Mouse (Mus musculus): ENCODE measurements around the gene Igf1r. TPM values are rescaled to one million over a fixed set of nuclear protein-coding genes. Genes with fewer than 3 reads are reported as not detected.

Gene Igf1r
- polyA plus RNA-seq, 1 experiment, result 2.6 TPM

DNA sequence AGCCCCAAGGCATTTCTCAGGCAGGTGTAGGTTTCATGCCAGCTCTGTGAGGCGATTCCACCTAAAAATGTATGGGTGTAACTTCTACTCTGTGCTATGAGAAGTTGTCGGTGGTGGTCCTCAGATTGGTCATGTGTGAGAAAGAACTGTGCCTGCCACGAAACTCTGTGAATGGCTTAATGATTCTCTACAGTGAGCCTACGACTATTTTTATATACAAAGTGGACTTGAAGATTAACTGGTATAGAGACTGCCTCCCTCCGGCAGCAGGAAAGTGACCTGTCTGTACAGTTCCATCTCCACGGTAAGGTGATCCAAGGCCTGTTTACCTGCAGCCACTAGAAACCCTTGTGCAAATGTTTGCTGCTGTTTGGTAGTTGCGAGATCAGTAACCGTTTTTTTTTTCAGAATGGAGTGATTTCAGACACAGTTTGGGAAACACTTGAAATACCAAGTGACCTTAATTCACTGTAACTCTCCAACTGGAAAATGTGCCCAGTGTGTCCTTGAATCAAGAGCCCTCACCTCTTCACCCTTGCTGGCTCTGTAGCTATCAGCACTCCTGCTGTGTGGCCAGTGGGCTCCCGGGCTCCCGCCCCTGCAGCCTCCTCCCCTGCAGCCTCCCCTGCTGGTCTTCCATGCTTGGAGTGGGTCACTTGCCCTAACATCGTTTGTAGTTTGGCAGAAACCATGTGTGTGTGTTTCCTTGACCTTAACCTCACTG is 127.7 kb downstream of the Igf1r start:
- 74% methylated on average over 11 of the region's 11 CpGs for WGBS

DNA sequence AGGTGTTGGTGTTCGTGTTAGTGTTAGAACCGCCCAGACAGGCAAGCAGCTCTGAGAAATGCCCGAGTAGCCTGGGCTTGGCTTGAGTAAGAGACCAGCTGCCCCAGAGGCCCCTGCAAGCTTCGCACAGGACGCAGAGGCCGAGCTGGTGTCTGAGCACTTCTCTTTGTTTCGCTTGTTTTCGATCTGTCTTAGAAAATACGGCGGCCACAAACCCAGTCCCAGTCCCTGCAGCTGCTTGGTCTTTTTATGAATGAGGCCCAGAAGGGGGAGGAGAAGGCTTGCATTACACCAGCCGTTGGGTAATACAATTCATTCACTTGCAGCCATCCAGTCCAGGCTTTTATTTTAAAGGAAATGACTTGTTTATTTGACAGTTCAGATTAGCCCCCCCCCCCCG is 132.7 kb downstream of the Igf1r start:
- no peaks in the 10 kb centered on the region for H3K27me3 ChIP-seq (ENCODE audit: control insufficient read depth, insufficient read depth, low read length)
- H3K36me3 ChIP-seq (ENCODE audit: control insufficient read depth, insufficient read depth, low read length), result no peaks in the 10 kb centered on the region
- H3K4me1 ChIP-seq (ENCODE audit: control insufficient read depth, insufficient read depth, insufficient read length, low read length), result peaks cover 5% of the 10 kb centered on the region
- H3K27ac ChIP-seq (ENCODE audit: insufficient read depth, low read depth, low read length), result no peak overlapping the region
- WGBS, result 16% methylated on average over 12 of the region's 12 CpGs
- H3K4me3 ChIP-seq (ENCODE audit: low read depth, low read length), result no peak overlapping the region
- TF ChIP-seq POLR2A (IDR thresholded peaks at IDR 0.05; ENCODE audit: low read depth, low read length), result no peak
- TF ChIP-seq CTCF (IDR thresholded peaks at IDR 0.05; ENCODE audit: extremely low read depth, insufficient read length, insufficient replicate concordance, low read depth, low read length), result no peak

More for the DNA sequence above, 127.7 kb downstream of the Igf1r start:
- H3K27me3 ChIP-seq (ENCODE audit: control insufficient read depth, insufficient read depth, low read length), result no peaks in the 10 kb centered on the region
- no peaks in the 10 kb centered on the region for H3K36me3 ChIP-seq (ENCODE audit: control insufficient read depth, insufficient read depth, low read length)
- H3K27ac ChIP-seq (ENCODE audit: insufficient read depth, low read depth, low read length), result no peak overlapping the region
- H3K4me1 ChIP-seq (ENCODE audit: control insufficient read depth, insufficient read depth, insufficient read length, low read length), result peaks cover 1% of the 10 kb centered on the region; the same call in 1 of the 2 replicates
- no peak overlapping the region for H3K4me3 ChIP-seq (ENCODE audit: low read depth, low read length)
- TF ChIP-seq CTCF (IDR thresholded peaks at IDR 0.05; ENCODE audit: extremely low read depth, insufficient read length, insufficient replicate concordance, low read depth, low read length) (no peak), POLR2A (IDR thresholded peaks at IDR 0.05; ENCODE audit: low read depth, low read length) (no peak)

DNA sequence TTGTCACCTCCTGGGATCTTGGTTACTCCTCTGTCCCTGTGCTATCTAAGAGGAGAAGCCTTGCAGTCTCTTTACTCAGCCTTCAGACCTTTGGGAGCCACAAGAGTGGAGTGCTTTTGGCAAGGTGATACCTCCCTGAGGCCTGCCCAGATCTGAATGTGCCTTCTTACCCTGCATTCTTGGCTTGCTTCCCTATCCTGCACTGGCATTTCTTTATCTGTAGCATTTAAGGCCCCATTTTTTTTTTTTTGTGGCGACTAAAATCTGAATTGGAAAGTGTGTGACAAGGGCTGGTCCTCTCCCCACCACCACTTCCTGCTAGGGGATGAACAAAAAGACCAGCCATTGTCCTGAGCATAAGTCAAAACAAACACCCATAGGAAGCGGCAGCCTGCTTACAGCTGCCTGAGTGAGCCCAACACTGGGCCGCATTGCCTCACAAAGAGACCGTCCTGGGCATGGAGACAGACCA is 133.3 kb downstream of the Igf1r start:
- peaks cover 5% of the 10 kb centered on the region for H3K4me1 ChIP-seq (ENCODE audit: control insufficient read depth, insufficient read depth, insufficient read length, low read length)
- no peaks in the 10 kb centered on the region for H3K36me3 ChIP-seq (ENCODE audit: control insufficient read depth, insufficient read depth, low read length)
- WGBS, result 65% methylated on average over 4 of the region's 4 CpGs
- H3K27ac ChIP-seq (ENCODE audit: insufficient read depth, low read depth, low read length), result no peak overlapping the region
- no peaks in the 10 kb centered on the region for H3K27me3 ChIP-seq (ENCODE audit: control insufficient read depth, insufficient read depth, low read length)
- no peak for TF ChIP-seq POLR2A (IDR thresholded peaks at IDR 0.05; ENCODE audit: low read depth, low read length)
- no peak for TF ChIP-seq CTCF (IDR thresholded peaks at IDR 0.05; ENCODE audit: extremely low read depth, insufficient read length, insufficient replicate concordance, low read depth, low read length)
- no peak overlapping the region for H3K4me3 ChIP-seq (ENCODE audit: low read depth, low read length)

DNA sequence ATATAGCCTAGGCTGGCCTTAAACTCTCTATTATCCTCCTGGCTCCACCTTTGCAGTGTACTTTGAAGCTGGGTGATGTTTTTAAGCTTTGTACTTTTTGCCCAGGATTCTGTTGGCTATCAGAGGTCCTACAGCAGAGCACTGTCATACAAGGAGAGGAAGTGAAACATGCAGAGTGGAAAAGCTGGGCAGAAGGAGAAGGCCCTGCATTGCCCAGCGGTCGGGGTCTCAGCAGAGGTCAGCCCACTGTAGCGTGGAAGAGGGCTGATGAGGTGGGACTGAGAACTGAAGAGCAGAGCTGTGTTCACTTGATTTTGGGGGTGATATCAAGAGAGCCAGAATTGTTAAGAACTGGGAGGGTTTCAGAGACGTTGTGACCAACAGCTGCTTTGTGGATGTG is 134.9 kb downstream of the Igf1r start:
- H3K4me3 ChIP-seq (ENCODE audit: low read depth, low read length), result no peak overlapping the region
- 84% methylated on average over 4 of the region's 4 CpGs for WGBS
- no peaks in the 10 kb centered on the region for H3K36me3 ChIP-seq (ENCODE audit: control insufficient read depth, insufficient read depth, low read length)
- peaks cover 5% of the 10 kb centered on the region for H3K4me1 ChIP-seq (ENCODE audit: control insufficient read depth, insufficient read depth, insufficient read length, low read length)
- no peaks in the 10 kb centered on the region for H3K27me3 ChIP-seq (ENCODE audit: control insufficient read depth, insufficient read depth, low read length)
- TF ChIP-seq POLR2A (IDR thresholded peaks at IDR 0.05; ENCODE audit: low read depth, low read length) (no peak), CTCF (IDR thresholded peaks at IDR 0.05; ENCODE audit: extremely low read depth, insufficient read length, insufficient replicate concordance, low read depth, low read length) (no peak)
- H3K27ac ChIP-seq (ENCODE audit: insufficient read depth, low read depth, low read length), result no peak overlapping the region

DNA sequence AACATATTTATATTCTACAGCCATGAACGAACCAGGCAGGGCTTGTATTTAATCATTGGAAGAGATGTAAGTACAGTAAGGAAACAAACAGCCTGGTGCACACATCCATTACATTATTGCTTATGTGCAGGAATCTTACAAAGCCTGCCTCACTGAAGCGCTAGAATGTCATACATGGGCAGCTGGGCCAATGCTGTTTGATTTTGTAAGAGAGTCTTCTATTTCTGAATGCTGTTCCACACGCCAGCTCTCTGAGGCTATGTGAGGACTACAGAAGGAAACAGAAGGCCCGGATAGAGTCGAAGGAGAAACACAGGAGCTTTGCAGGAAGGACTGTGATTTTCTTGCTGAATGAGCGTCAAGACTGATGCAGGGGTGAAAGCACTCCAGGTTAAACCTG is 136.2 kb downstream of the Igf1r start:
- Histone ChIP-seq H3K27me3 (ENCODE audit: control insufficient read depth, insufficient read depth, low read length) (no peaks in the 10 kb centered on the region), H3K36me3 (ENCODE audit: control insufficient read depth, insufficient read depth, low read length) (no peaks in the 10 kb centered on the region), H3K4me3 (ENCODE audit: low read depth, low read length) (no peak overlapping the region), H3K4me1 (ENCODE audit: control insufficient read depth, insufficient read depth, insufficient read length, low read length) (peaks cover 5% of the 10 kb centered on the region), H3K27ac (ENCODE audit: insufficient read depth, low read depth, low read length) (no peak overlapping the region)
- 91% methylated on average over 6 of the region's 6 CpGs for WGBS
- TF ChIP-seq CTCF (IDR thresholded peaks at IDR 0.05; ENCODE audit: extremely low read depth, insufficient read length, insufficient replicate concordance, low read depth, low read length) (no peak), POLR2A (IDR thresholded peaks at IDR 0.05; ENCODE audit: low read depth, low read length) (no peak)

DNA sequence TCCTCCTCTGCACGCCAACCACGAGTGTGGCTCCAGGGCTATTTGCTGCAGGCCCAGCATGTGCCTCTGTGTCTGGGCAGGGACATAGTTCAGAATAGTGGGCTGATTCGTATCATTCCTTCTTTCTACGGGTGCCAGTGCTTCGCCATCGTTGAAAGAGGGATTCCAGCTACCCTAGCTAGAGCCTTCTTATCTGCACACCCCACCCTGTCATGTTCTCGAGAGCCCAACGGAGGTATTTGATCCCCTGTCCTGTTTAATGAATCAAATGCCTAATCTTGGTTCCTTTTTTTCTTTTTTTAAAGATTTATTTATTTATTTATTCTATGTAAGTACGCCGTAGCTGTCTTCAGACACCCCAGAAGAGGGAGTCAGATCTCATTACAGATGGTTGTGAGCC is 137.1 kb downstream of the Igf1r start:
- Histone ChIP-seq H3K4me1 (ENCODE audit: control insufficient read depth, insufficient read depth, insufficient read length, low read length) (peaks cover 5% of the 10 kb centered on the region), H3K36me3 (ENCODE audit: control insufficient read depth, insufficient read depth, low read length) (no peaks in the 10 kb centered on the region), H3K4me3 (ENCODE audit: low read depth, low read length) (no peak overlapping the region), H3K27me3 (ENCODE audit: control insufficient read depth, insufficient read depth, low read length) (no peaks in the 10 kb centered on the region), H3K27ac (ENCODE audit: insufficient read depth, low read depth, low read length) (no peak overlapping the region)
- 86% methylated on average over 10 of the region's 10 CpGs for WGBS
- no peak for TF ChIP-seq CTCF (IDR thresholded peaks at IDR 0.05; ENCODE audit: extremely low read depth, insufficient read length, insufficient replicate concordance, low read depth, low read length)
- TF ChIP-seq POLR2A (IDR thresholded peaks at IDR 0.05; ENCODE audit: low read depth, low read length), result no peak

DNA sequence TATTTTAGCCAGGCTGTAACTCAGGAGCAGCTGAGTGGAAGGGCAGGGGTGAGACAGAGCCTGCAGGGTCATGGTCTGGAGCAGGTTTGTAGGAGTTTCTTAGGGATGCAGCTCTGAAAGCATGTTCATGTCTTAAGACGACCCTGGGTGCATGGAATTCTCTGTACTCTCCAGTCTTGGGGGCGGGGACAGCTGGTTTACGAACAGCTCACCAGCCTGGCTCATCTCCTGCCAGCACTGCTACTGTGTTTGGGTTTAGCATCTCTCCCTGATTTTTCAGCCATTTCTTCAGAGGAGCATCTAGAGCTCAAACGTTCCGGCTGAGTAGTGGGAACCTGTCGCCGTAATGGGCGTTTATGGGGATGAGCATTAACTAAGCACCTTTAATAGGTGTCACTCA is 137.9 kb downstream of the Igf1r start:
- Histone ChIP-seq H3K36me3 (ENCODE audit: control insufficient read depth, insufficient read depth, low read length) (no peaks in the 10 kb centered on the region), H3K4me3 (ENCODE audit: low read depth, low read length) (no peak overlapping the region), H3K27ac (ENCODE audit: insufficient read depth, low read depth, low read length) (no peak overlapping the region), H3K4me1 (ENCODE audit: control insufficient read depth, insufficient read depth, insufficient read length, low read length) (peaks cover 3% of the 10 kb centered on the region), H3K27me3 (ENCODE audit: control insufficient read depth, insufficient read depth, low read length) (no peaks in the 10 kb centered on the region)
- 86% methylated on average over 8 of the region's 8 CpGs for WGBS
- TF ChIP-seq POLR2A (IDR thresholded peaks at IDR 0.05; ENCODE audit: low read depth, low read length), result no peak
- TF ChIP-seq CTCF (IDR thresholded peaks at IDR 0.05; ENCODE audit: extremely low read depth, insufficient read length, insufficient replicate concordance, low read depth, low read length), result no peak

Measured in small intestine, adult 2 months (tissue).